Mouse (Mus musculus) hindbrain, embryonic 12.5 days (tissue): ENCODE measurements at regions not wholly inside any gene's neighbourhood (a gene's known extent, or its start where the extent isn't known, plus 50 kb on each side); places are given as distances from the start of the nearest gene placed in this dataset.

Experiments
- ATAC-seq: fragments of 200-750 bp; cut with Nextera tagmentation; 2 replicates; pipeline ENCODE4 v1.8.0; 2017; ENCODE audit warnings: moderate TSS enrichment; ENCODE audit not compliant: low FRiP score
- H3K27ac ChIP-seq: fragments of 300-500 bp; sonication (generic); 2 replicates; pipeline ENCODE4 v1.5.1; 2016; ENCODE audit warnings: mild to moderate bottlenecking
- H3K27me3 ChIP-seq: fragments of 300-500 bp; sonication (generic); 2 replicates; pipeline ENCODE4 v1.6.1; 2016; ENCODE audit warnings: mild to moderate bottlenecking
- H3K36me3 ChIP-seq: fragments of 300-500 bp; sonication (generic); 2 replicates; pipeline ENCODE4 v1.6.1; 2016; ENCODE audit warnings: mild to moderate bottlenecking
- H3K4me1 ChIP-seq: fragments of 300-500 bp; sonication (generic); 2 replicates; pipeline ENCODE4 v1.6.1; 2016
- H3K4me2 ChIP-seq: fragments of 300-500 bp; sonication (generic); replicated peaks from 2 replicates; pipeline ENCODE4 v1.6.1; 2016; ENCODE audit warnings: mild to moderate bottlenecking
- H3K4me3 ChIP-seq: fragments of 300-500 bp; sonication (generic); 2 replicates; pipeline ENCODE4 v1.5.1; 2016; ENCODE audit warnings: mild to moderate bottlenecking
- H3K9ac ChIP-seq: fragments of 300-500 bp; sonication (generic); 2 replicates; pipeline ENCODE4 v1.6.1; 2016; ENCODE audit warnings: mild to moderate bottlenecking, moderate library complexity
- H3K9me3 ChIP-seq: fragments of 300-500 bp; sonication (generic); replicated peaks from 2 replicates; pipeline ENCODE4 v1.6.1; 2016; ENCODE audit warnings: mild to moderate bottlenecking
- WGBS: fragments of 180-500 bp; shearing (Covaris S2); methylation state at CpG from one replicate; pipeline ENCODE4 v1.1.7; 2016; 5-methylcytosine and 5-hydroxymethylcytosine counted together

DNA sequence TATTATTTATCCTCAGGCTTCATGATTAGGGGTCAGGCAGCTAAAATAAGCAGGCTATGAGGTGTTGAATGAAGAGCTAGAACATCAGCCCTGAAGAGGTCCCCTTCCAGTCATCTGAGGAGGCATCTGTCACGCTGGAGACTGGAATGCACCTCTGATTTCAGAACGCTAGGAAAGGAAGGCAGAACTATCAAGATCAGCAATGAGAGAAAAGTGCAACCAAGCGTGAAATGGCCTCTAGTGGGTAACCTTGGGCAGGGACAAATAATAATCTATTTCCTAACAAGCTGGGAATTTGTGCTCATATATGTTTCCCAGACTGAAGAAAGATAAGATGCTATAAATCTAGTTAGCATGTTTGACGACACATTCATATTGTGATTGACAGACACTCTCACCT lies 1034.0 kb upstream of the Slc10a2 start:
- Histone ChIP-seq H3K9ac (no peak overlapping the region), H3K27ac (no peak overlapping the region), H3K27me3 (no peaks in the 10 kb centered on the region), H3K4me3 (no peak overlapping the region), H3K9me3 (no peaks in the 10 kb centered on the region), H3K36me3 (no peaks in the 10 kb centered on the region), H3K4me2 (no peak overlapping the region), H3K4me1 (no peaks in the 10 kb centered on the region)
- 40% methylated on average over 4 of the region's 4 CpGs for WGBS
- no peak for ATAC-seq

DNA sequence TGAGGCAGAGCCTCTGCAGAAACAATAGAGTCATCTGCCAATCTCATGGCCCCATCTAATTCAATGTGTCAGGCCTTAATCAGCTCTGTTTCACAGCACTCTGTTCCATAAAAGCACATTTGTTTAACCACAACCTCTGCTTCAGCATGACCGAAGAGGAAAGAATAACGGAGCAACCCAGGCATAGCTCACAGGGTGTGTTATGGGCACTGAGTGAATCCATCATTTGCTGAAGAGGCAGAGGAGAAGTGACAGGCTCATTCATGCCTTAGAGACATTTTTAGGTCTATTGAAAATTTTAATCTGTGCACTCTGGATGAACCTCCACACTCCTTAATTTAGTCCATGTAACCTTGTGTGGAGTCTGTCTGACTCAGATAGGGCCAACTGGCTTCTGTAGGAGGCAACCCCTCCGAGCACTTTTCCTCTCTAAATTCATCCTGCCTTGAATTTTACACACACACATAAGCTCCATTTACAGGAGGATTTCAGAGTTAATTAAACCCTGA lies 1027.1 kb upstream of the Slc10a2 start:
- H3K4me1 ChIP-seq, result 0 out of 2 replicates have a peak, but pooled peaks cover 3% of the 10 kb centered on the region
- no peaks in the 10 kb centered on the region for H3K36me3 ChIP-seq
- no peaks in the 10 kb centered on the region for H3K27me3 ChIP-seq
- no peaks in the 10 kb centered on the region for H3K9me3 ChIP-seq
- no peak overlapping the region for H3K4me3 ChIP-seq
- H3K4me2 ChIP-seq, result no peak overlapping the region
- no peak overlapping the region for H3K9ac ChIP-seq
- WGBS, result 17% methylated on average over 3 of the region's 3 CpGs
- no peak overlapping the region for H3K27ac ChIP-seq
- ATAC-seq, result peak; percentile 97

GRCm38 (mm10) chr8:6125265-6125664 lies 1020.1 kb upstream of the Slc10a2 start:
- Histone ChIP-seq H3K4me3 (no peak overlapping the region), H3K4me1 (no peaks in the 10 kb centered on the region), H3K27me3 (no peaks in the 10 kb centered on the region), H3K4me2 (no peak overlapping the region), H3K36me3 (no peaks in the 10 kb centered on the region), H3K9me3 (no peaks in the 10 kb centered on the region), H3K27ac (no peak overlapping the region), H3K9ac (no peak overlapping the region)
- no peak for ATAC-seq

- Histone ChIP-seq H3K4me1 (no peaks in the 10 kb centered on the region), H3K9me3 (no peaks in the 10 kb centered on the region), H3K27ac (no peak overlapping the region), H3K36me3 (no peaks in the 10 kb centered on the region), H3K4me3 (no peak overlapping the region), H3K27me3 (no peaks in the 10 kb centered on the region), H3K9ac (no peak overlapping the region), H3K4me2 (no peak overlapping the region)
- no peak for ATAC-seq
These were observed 1014.4 kb upstream of the Slc10a2 start for GRCm38 (mm10) chr8:6119506-6119905.

GRCm38 (mm10) chr8:6111351-6111750 lies 1006.2 kb upstream of the Slc10a2 start:
- no peak overlapping the region for H3K27ac ChIP-seq
- H3K9me3 ChIP-seq, result no peaks in the 10 kb centered on the region
- no peaks in the 10 kb centered on the region for H3K27me3 ChIP-seq
- H3K4me1 ChIP-seq, result no peaks in the 10 kb centered on the region
- no peak overlapping the region for H3K4me3 ChIP-seq
- H3K36me3 ChIP-seq, result no peaks in the 10 kb centered on the region
- no peak for ATAC-seq
- 93% methylated on average over 2 of the region's 2 CpGs for WGBS
- no peak overlapping the region for H3K4me2 ChIP-seq
- no peak overlapping the region for H3K9ac ChIP-seq

DNA sequence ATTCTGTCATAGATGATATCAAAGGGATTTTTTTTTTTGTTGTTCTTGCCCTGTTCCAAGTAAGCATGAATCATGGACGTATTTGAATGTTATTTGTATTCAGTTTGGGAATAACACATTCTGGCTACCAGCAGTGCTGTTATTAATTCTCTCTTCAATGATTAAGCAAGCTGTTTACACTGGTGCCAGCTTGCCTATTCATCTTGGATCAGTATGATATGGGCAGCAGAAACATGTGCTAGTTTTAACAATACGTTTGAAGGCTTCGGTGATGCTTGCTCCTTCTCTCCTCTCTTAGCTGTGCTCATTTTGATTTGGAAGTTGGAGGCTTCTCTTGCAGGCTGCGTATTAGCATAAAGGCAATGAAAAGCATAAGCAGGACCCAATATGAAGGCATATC lies 984.9 kb upstream of the Slc10a2 start:
- 85% methylated on average over 4 of the region's 4 CpGs for WGBS
- no peak overlapping the region for H3K9ac ChIP-seq
- no peaks in the 10 kb centered on the region for H3K9me3 ChIP-seq
- H3K27me3 ChIP-seq, result no peaks in the 10 kb centered on the region
- no peaks in the 10 kb centered on the region for H3K36me3 ChIP-seq
- H3K4me3 ChIP-seq, result no peak overlapping the region
- H3K4me1 ChIP-seq, result no peaks in the 10 kb centered on the region
- H3K4me2 ChIP-seq, result no peak overlapping the region
- no peak for ATAC-seq
- H3K27ac ChIP-seq, result no peak overlapping the region

GRCm38 (mm10) chr8:6043939-6044577 lies 938.9 kb upstream of the Slc10a2 start:
- Histone ChIP-seq H3K4me1 (no peaks in the 10 kb centered on the region), H3K4me2 (no peak overlapping the region), H3K36me3 (no peaks in the 10 kb centered on the region), H3K27me3 (no peaks in the 10 kb centered on the region), H3K4me3 (no peak overlapping the region), H3K27ac (no peak overlapping the region), H3K9ac (no peak overlapping the region), H3K9me3 (no peaks in the 10 kb centered on the region)
- ATAC-seq, result peak; percentile 69; the same call in 1 of the 2 replicates
- 36% methylated on average over 5 of the region's 5 CpGs for WGBS

GRCm38 (mm10) chr8:6012206-6012605 lies 907.1 kb upstream of the Slc10a2 start:
- Histone ChIP-seq H3K9ac (no peak overlapping the region), H3K9me3 (no peaks in the 10 kb centered on the region), H3K36me3 (no peaks in the 10 kb centered on the region), H3K4me2 (no peak overlapping the region), H3K27me3 (no peaks in the 10 kb centered on the region), H3K4me3 (no peak overlapping the region), H3K4me1 (no peaks in the 10 kb centered on the region), H3K27ac (no peak overlapping the region)
- no peak for ATAC-seq
- 69% methylated on average over 2 of the region's 2 CpGs for WGBS

- H3K36me3 ChIP-seq, result no peaks in the 10 kb centered on the region
- H3K27ac ChIP-seq, result no peak overlapping the region
- H3K4me1 ChIP-seq, result no peaks in the 10 kb centered on the region
- no peaks in the 10 kb centered on the region for H3K27me3 ChIP-seq
- H3K9me3 ChIP-seq, result no peaks in the 10 kb centered on the region
- H3K9ac ChIP-seq, result no peak overlapping the region
- no peak overlapping the region for H3K4me3 ChIP-seq
- H3K4me2 ChIP-seq, result no peak overlapping the region
- ATAC-seq, result no peak
These were observed 906.0 kb upstream of the Slc10a2 start for GRCm38 (mm10) chr8:6011182-6011581.

GRCm38 (mm10) chr8:6010712-6011111 lies 905.6 kb upstream of the Slc10a2 start:
- Histone ChIP-seq H3K9ac (no peak overlapping the region), H3K4me2 (no peak overlapping the region), H3K9me3 (no peaks in the 10 kb centered on the region), H3K36me3 (no peaks in the 10 kb centered on the region), H3K4me3 (no peak overlapping the region), H3K27me3 (no peaks in the 10 kb centered on the region), H3K27ac (no peak overlapping the region), H3K4me1 (no peaks in the 10 kb centered on the region)
- 75% methylated on average over 2 of the region's 2 CpGs for WGBS
- no peak for ATAC-seq

DNA sequence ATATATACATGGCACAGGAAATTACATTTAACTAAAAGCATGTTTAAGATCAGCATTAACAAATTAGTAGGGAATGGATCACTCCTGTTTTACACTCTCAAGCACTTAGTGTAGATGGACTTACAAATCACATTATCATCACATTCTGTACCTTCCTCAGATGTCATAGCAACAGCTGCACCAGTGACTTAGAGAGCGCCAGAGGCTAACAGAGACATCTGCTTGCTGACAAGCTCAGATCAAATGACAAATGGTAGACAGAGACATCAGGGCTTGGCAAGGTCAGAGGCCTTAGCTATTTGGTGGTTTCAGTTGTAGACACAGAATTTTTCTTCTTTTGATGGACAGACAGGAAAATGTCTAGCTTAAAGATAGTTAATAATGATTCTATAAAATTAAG lies 897.5 kb upstream of the Slc10a2 start:
- Histone ChIP-seq H3K4me1 (no peaks in the 10 kb centered on the region), H3K36me3 (no peaks in the 10 kb centered on the region), H3K4me2 (no peak overlapping the region), H3K27ac (no peak overlapping the region), H3K27me3 (no peaks in the 10 kb centered on the region), H3K9ac (no peak overlapping the region), H3K9me3 (no peaks in the 10 kb centered on the region), H3K4me3 (no peak overlapping the region)
- peak; percentile 46; the same call in 1 of the 2 replicates for ATAC-seq
- 30% methylated on average over 1 of the region's 1 CpGs for WGBS

- 58% methylated on average over 6 of the region's 6 CpGs for WGBS
- ATAC-seq, result no peak
These were observed 889.7 kb upstream of the Slc10a2 start for GRCm38 (mm10) chr8:5994846-5995245.

GRCm38 (mm10) chr8:5965403-5966015 lies 860.4 kb upstream of the Slc10a2 start:
- WGBS, result 65% methylated on average over 6 of the region's 6 CpGs
- Histone ChIP-seq H3K9ac (no peak overlapping the region), H3K4me1 (no peaks in the 10 kb centered on the region), H3K36me3 (no peaks in the 10 kb centered on the region), H3K27ac (no peak overlapping the region), H3K4me2 (no peak overlapping the region), H3K4me3 (no peak overlapping the region), H3K9me3 (no peaks in the 10 kb centered on the region), H3K27me3 (no peaks in the 10 kb centered on the region)
- ATAC-seq, result 0 out of 2 replicates have a peak, but pooled peaks have one; percentile 52

More at GRCm38 (mm10) chr8:5994846-5995245, 889.7 kb upstream of the Slc10a2 start:
- Histone ChIP-seq H3K27me3 (no peaks in the 10 kb centered on the region), H3K9ac (no peak overlapping the region), H3K4me2 (no peak overlapping the region), H3K27ac (no peak overlapping the region), H3K4me1 (no peaks in the 10 kb centered on the region), H3K9me3 (no peaks in the 10 kb centered on the region), H3K36me3 (no peaks in the 10 kb centered on the region), H3K4me3 (no peak overlapping the region)
